Mouse (Mus musculus) neutrophil, adult 65 days (primary cell): ENCODE data around the gene Lect2. TPM values are rescaled to one million over a fixed set of nuclear protein-coding genes. Genes with fewer than 3 reads are reported as not detected.

ENCODE experiments used
- total RNA-seq: library from RNA; stranded (reverse); gene quantifications from 2 replicates; pipeline ENCODE4 v1.2.4, GENCODE M21; 2023

Gene Lect2
- not detected in 2 replicates for total RNA-seq

GRCm38 (mm10) chr13:56548401-56548800 is at the start of gene Lect2:
Lect2 (minus strand) TSS chr13:56548502.

DNA sequence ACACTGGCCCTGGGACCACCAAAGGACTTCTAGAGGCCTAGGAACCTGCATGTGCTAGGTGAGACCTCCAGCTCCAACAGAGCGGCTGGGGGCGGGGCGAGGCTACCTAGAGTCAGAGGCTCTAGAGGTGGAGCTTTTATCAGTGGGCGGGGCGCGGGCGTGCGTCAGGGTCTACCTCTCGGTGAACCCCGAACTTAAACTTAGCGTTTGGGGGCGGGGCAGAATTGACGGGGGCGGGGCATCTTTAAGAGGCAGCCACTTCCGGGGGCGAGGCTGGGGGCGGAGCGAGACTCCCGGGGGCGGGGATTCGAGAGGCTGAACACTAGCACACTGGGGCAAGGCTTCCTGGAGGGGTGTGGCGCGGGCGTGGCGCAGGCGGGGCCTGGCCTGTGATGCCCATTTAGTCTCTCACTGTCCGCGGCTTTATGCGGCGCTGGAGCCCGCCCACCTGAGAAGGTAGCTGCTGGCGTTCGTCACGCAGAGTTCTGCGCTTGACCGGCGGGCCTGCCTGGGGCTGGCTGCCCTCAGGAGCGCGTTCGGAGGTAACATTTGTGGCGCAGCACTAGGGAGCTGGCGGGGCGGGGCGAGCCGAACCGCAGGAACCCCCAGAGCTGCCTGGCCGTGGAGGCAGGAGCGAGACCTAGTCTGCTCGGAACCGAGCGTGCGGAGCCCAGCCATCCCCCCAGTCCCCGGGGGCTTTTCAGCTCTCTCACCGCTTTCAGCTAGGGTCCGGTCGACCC is 26.1 kb downstream of the Lect2 start, which contains the start of gene Fbxl21:
Gene Fbxl21, plus strand, starts transcription at position 392 of the 740 bp plus-strand sequence.

Other genes with a start within 250 kb of the Lect2 start
- gene Gm3045, start 121.9 kb downstream of the Lect2 start, total RNA-seq: not detected in 2 replicates
- gene Slc25a48, start 110.1 kb downstream of the Lect2 start, total RNA-seq: not detected in 2 replicates
- gene Il9, start 66.3 kb downstream of the Lect2 start, total RNA-seq: not detected in 2 replicates
- 0.25 and 0.73 TPM in 2 replicates for gene Fbxl21, start 26.0 kb downstream of the Lect2 start, total RNA-seq
- gene Tgfbi, start 61.0 kb upstream of the Lect2 start, total RNA-seq: 382 and 386 TPM in 2 replicates
- 7.2 and 9.3 TPM in 2 replicates for gene Smad5, start 154.5 kb upstream of the Lect2 start, total RNA-seq
- gene Gm45623, start 205.3 kb upstream of the Lect2 start, total RNA-seq: not detected in 2 replicates